Mouse (Mus musculus): Measurements from ENCODE around the gene Alyref2. TPM values are rescaled to one million over a fixed set of nuclear protein-coding genes. Genes with fewer than 3 reads are reported as not detected.

The Alyref2 gene
- polyA plus RNA-seq, 1 experiment from 2014 or later = 8.4 TPM

GRCm38 (mm10) chr1:171553359-171554341 is 50.4 kb downstream of the Alyref2 start:
- Histone ChIP-seq H3K4me3 (ENCODE audit: low read depth, low read length) (no peak overlapping the region), H3K9me3 (ENCODE audit: low read length) (no peaks in the 10 kb centered on the region), H3K36me3 (replicated peaks; ENCODE audit: insufficient read depth, low read length) (no peaks in the 10 kb centered on the region), H3K9ac (replicated peaks) (no peak overlapping the region), H3K27me3 (ENCODE audit: insufficient read depth, low read length) (no peaks in the 10 kb centered on the region), H3K4me2 (ENCODE audit: low read depth, low read length) (no peak overlapping the region), H3K4me1 (ENCODE audit: insufficient read depth) (peaks cover 2% of the 10 kb centered on the region; the same call in 1 of the 2 replicates), H3K27ac (ENCODE audit: low read depth) (no peak overlapping the region)
- no peak for TF ChIP-seq CTCF (IDR thresholded peaks at IDR 0.05; ENCODE audit: low read depth)
- TF ChIP-seq EP300 (IDR thresholded peaks at IDR 0.05; ENCODE audit: low read depth) = no peak
- DNase-seq = no peak
- 70% methylated on average over 11 of the region's 11 CpGs for WGBS (ENCODE audit: insufficient replicate concordance)
- ATAC-seq = no peak

Other genes with a start within 250 kb of the Alyref2 start
- gene B4galt3, start 233.2 kb upstream of the Alyref2 start, polyA plus RNA-seq (2015; fragmentation: Nextera tagmentation; extraction: Ambion mirVana) = 16.0 and 16.7 TPM in 2 replicates
- gene Ppox, start 222.3 kb upstream of the Alyref2 start, polyA plus RNA-seq (2015; fragmentation: Nextera tagmentation; extraction: Ambion mirVana) = 61.5 and 69.6 TPM in 2 replicates
- gene Usp21, start 215.5 kb upstream of the Alyref2 start, polyA plus RNA-seq (2015; fragmentation: Nextera tagmentation; extraction: Ambion mirVana) = 13.9 and 15.1 TPM in 2 replicates
- gene Ufc1, start 208.5 kb upstream of the Alyref2 start, polyA plus RNA-seq (2015; fragmentation: Nextera tagmentation; extraction: Ambion mirVana) = 58.1 and 59.6 TPM in 2 replicates
- gene Dedd, start 174.3 kb upstream of the Alyref2 start, polyA plus RNA-seq (2015; fragmentation: Nextera tagmentation; extraction: Ambion mirVana) = 16.4 and 17.7 TPM in 2 replicates
- gene Nit1, start 157.8 kb upstream of the Alyref2 start, polyA plus RNA-seq (2015; fragmentation: Nextera tagmentation; extraction: Ambion mirVana) = 73.4 and 74.6 TPM in 2 replicates
- gene Pfdn2, start 157.8 kb upstream of the Alyref2 start, polyA plus RNA-seq (2015; fragmentation: Nextera tagmentation; extraction: Ambion mirVana) = 46.2 and 47.7 TPM in 2 replicates
- gene Klhdc9, start 142.7 kb upstream of the Alyref2 start, polyA plus RNA-seq (2015; fragmentation: Nextera tagmentation; extraction: Ambion mirVana) = 0.59 and 0.60 TPM in 2 replicates
- gene Nectin4, start 133.4 kb upstream of the Alyref2 start, polyA plus RNA-seq (2015; fragmentation: Nextera tagmentation; extraction: Ambion mirVana) = 0.15 and 0.22 TPM in 2 replicates
- gene Arhgap30, start 114.5 kb upstream of the Alyref2 start, polyA plus RNA-seq (2015; fragmentation: Nextera tagmentation; extraction: Ambion mirVana) = 5.6 and 7.0 TPM in 2 replicates
- gene Usf1, start 92.2 kb upstream of the Alyref2 start, polyA plus RNA-seq (2015; fragmentation: Nextera tagmentation; extraction: Ambion mirVana) = 22.6 and 25.4 TPM in 2 replicates
- gene Tstd1, start 84.6 kb upstream of the Alyref2 start, polyA plus RNA-seq (2015; fragmentation: Nextera tagmentation; extraction: Ambion mirVana) = 36.5 and 37.8 TPM in 2 replicates
- 57.9 and 61.7 TPM in 2 replicates for gene F11r, start 65.9 kb upstream of the Alyref2 start, polyA plus RNA-seq (2015; fragmentation: Nextera tagmentation; extraction: Ambion mirVana)
- not detected in 2 replicates for gene Itln1, start 31.8 kb downstream of the Alyref2 start, polyA plus RNA-seq (2015; fragmentation: Nextera tagmentation; extraction: Ambion mirVana)
- 0.85 and 1.1 TPM in 2 replicates for gene Cd244a, start 55.7 kb downstream of the Alyref2 start, polyA plus RNA-seq (2015; fragmentation: Nextera tagmentation; extraction: Ambion mirVana)
- 1.4 and 2.2 TPM in 2 replicates for gene Ly9, start 103.9 kb downstream of the Alyref2 start, polyA plus RNA-seq (2015; fragmentation: Nextera tagmentation; extraction: Ambion mirVana)
- gene Slamf7, start 149.6 kb downstream of the Alyref2 start, polyA plus RNA-seq (2015; fragmentation: Nextera tagmentation; extraction: Ambion mirVana) = 5.7 and 6.1 TPM in 2 replicates
- gene Cd48, start 178.5 kb downstream of the Alyref2 start, polyA plus RNA-seq (2015; fragmentation: Nextera tagmentation; extraction: Ambion mirVana) = 17.2 and 17.9 TPM in 2 replicates

Measured in liver, postnatal 0 days (tissue).